Mouse (Mus musculus) hindbrain, embryonic 12.5 days (tissue): ENCODE data around the gene Agl. TPM values are rescaled to one million over a fixed set of nuclear protein-coding genes. Genes with fewer than 3 reads are reported as not detected.
A peak's percentile ranks its signal among the peaks of the same experiment; 100 is the strongest.

Source experiments
- ATAC-seq: fragments of 200-750 bp; cut with Nextera tagmentation; 2 replicates; pipeline ENCODE4 v1.8.0; 2017; ENCODE audit warnings: moderate TSS enrichment; ENCODE audit not compliant: low FRiP score
- H3K27ac ChIP-seq: fragments of 300-500 bp; sonication (generic); 2 replicates; pipeline ENCODE4 v1.5.1; 2016; ENCODE audit warnings: mild to moderate bottlenecking
- H3K27me3 ChIP-seq: fragments of 300-500 bp; sonication (generic); 2 replicates; pipeline ENCODE4 v1.6.1; 2016; ENCODE audit warnings: mild to moderate bottlenecking
- H3K36me3 ChIP-seq: fragments of 300-500 bp; sonication (generic); 2 replicates; pipeline ENCODE4 v1.6.1; 2016; ENCODE audit warnings: mild to moderate bottlenecking
- H3K4me1 ChIP-seq: fragments of 300-500 bp; sonication (generic); 2 replicates; pipeline ENCODE4 v1.6.1; 2016
- H3K4me2 ChIP-seq: fragments of 300-500 bp; sonication (generic); replicated peaks from 2 replicates; pipeline ENCODE4 v1.6.1; 2016; ENCODE audit warnings: mild to moderate bottlenecking
- H3K4me3 ChIP-seq: fragments of 300-500 bp; sonication (generic); 2 replicates; pipeline ENCODE4 v1.5.1; 2016; ENCODE audit warnings: mild to moderate bottlenecking
- H3K9ac ChIP-seq: fragments of 300-500 bp; sonication (generic); 2 replicates; pipeline ENCODE4 v1.6.1; 2016; ENCODE audit warnings: mild to moderate bottlenecking, moderate library complexity
- H3K9me3 ChIP-seq: fragments of 300-500 bp; sonication (generic); replicated peaks from 2 replicates; pipeline ENCODE4 v1.6.1; 2016; ENCODE audit warnings: mild to moderate bottlenecking
- WGBS: fragments of 180-500 bp; shearing (Covaris S2); methylation state at CpG from one replicate; pipeline ENCODE4 v1.1.7; 2016; 5-methylcytosine and 5-hydroxymethylcytosine counted together
- polyA plus RNA-seq: library from polyadenylated mRNA; unstranded; fragments of >200 nt; fragmentation: Nextera tagmentation; extraction: Ambion mirVana; gene quantifications from 2 replicates; pipeline ENCODE4 v1.2.1, GENCODE M21; 2016

The Agl gene
- polyA plus RNA-seq, 1 experiment from 2014 or later = 18.6 TPM

GRCm38 (mm10) chr3:116835350-116835749 is 27.4 kb upstream of the Agl start:
- H3K9me3 ChIP-seq = no peaks in the 10 kb centered on the region

DNA sequence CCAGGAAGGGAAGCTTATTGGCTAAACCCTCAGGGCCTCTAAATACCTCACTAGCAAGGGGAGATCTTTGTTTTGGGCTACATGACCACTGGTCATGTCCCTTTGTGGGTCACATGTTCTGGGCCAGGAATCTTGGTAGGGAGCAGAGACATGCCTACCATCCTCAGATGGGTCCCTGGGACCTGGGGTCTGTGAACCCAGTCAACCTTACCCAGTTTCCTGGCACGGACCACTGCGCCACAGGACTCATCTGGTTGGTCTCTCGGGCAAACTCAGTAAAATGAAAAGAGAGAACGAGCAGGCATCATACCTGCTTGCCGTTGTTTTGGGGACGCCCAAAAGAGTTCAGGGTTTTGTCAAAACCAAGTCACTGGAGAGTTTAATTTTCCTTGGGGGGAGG is 26.3 kb upstream of the Agl start:
- WGBS = 86% methylated on average over 6 of the region's 6 CpGs
- H3K9ac ChIP-seq = no peak overlapping the region
- H3K27me3 ChIP-seq = no peaks in the 10 kb centered on the region
- no peaks in the 10 kb centered on the region for H3K9me3 ChIP-seq
- H3K4me1 ChIP-seq = no peaks in the 10 kb centered on the region
- H3K4me3 ChIP-seq = no peak overlapping the region
- no peak overlapping the region for H3K27ac ChIP-seq
- ATAC-seq = no peak
- H3K36me3 ChIP-seq = no peaks in the 10 kb centered on the region
- H3K4me2 ChIP-seq = no peak overlapping the region

More at GRCm38 (mm10) chr3:116835350-116835749, 27.4 kb upstream of the Agl start:
- H3K27me3 ChIP-seq = no peaks in the 10 kb centered on the region
- no peak overlapping the region; the same call in 1 of the 2 replicates for H3K4me3 ChIP-seq
- H3K4me2 ChIP-seq = peak overlapping the region; percentile 66
- no peak overlapping the region for H3K9ac ChIP-seq
- 86% methylated on average over 4 of the region's 4 CpGs for WGBS
- no peak for ATAC-seq
- H3K27ac ChIP-seq = no peak overlapping the region
- H3K4me1 ChIP-seq = no peaks in the 10 kb centered on the region
- H3K36me3 ChIP-seq = no peaks in the 10 kb centered on the region

GRCm38 (mm10) chr3:116833491-116833890 is 25.5 kb upstream of the Agl start:
- no peak overlapping the region for H3K4me3 ChIP-seq
- ATAC-seq = no peak
- no peak overlapping the region for H3K4me2 ChIP-seq
- H3K4me1 ChIP-seq = no peaks in the 10 kb centered on the region
- 81% methylated on average over 4 of the region's 4 CpGs for WGBS
- no peaks in the 10 kb centered on the region for H3K27me3 ChIP-seq
- no peaks in the 10 kb centered on the region for H3K36me3 ChIP-seq
- no peak overlapping the region for H3K27ac ChIP-seq
- H3K9ac ChIP-seq = no peak overlapping the region
- H3K9me3 ChIP-seq = no peaks in the 10 kb centered on the region

DNA sequence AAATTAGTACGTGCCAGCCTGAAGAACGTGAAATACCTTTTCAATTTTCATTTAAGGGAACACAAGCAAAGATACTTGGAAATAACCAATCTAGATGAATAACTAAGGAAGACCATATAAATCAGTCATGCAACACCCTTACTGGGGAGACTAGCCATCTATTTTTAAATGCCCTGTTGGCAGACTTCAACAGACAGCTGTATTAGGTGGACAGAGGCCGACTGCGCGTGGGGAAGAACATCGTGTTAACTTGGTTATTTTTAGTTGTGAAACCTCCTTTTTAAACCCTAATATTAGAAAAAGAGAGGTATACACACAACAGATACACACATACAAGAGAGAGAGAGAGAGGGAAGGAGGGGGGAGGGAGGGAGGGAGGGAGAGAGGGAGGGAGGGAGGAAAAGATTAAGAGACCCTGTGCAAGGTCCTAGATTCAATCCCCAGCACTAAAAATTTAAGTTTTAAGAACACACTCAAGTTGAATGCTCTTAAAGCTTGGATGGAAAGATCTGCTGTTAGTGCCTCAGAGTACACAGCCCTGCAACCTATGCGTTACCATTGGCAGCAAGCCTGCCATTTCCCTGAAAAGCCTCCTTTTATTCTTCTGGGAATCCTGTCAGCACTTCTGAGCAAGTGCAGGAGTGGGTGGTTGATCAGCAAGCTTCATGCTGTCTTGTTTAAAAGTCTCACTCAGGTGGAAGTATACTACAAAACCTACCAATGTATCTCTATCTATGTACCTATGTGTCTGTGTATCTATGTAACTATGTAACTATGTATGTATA is 24.8 kb upstream of the Agl start:
- no peak overlapping the region for H3K27ac ChIP-seq
- ATAC-seq = no peak

GRCm38 (mm10) chr3:116831324-116831723 is 23.4 kb upstream of the Agl start:
- ATAC-seq = no peak

More for the DNA sequence above, 24.8 kb upstream of the Agl start:
- Histone ChIP-seq H3K4me3 (no peak overlapping the region), H3K27me3 (no peaks in the 10 kb centered on the region), H3K9me3 (no peaks in the 10 kb centered on the region), H3K4me1 (no peaks in the 10 kb centered on the region), H3K9ac (no peak overlapping the region), H3K4me2 (no peak overlapping the region), H3K36me3 (no peaks in the 10 kb centered on the region)
- 91% methylated on average over 7 of the region's 7 CpGs for WGBS

GRCm38 (mm10) chr3:116829274-116829920 is 21.4 kb upstream of the Agl start:
- ATAC-seq = no peak
- 91% methylated on average over 10 of the region's 10 CpGs for WGBS
- H3K4me1 ChIP-seq = no peaks in the 10 kb centered on the region
- H3K9ac ChIP-seq = no peak overlapping the region
- no peak overlapping the region for H3K4me2 ChIP-seq
- no peaks in the 10 kb centered on the region for H3K27me3 ChIP-seq
- no peaks in the 10 kb centered on the region for H3K9me3 ChIP-seq
- H3K36me3 ChIP-seq = no peaks in the 10 kb centered on the region
- no peak overlapping the region for H3K27ac ChIP-seq
- H3K4me3 ChIP-seq = no peak overlapping the region

More at GRCm38 (mm10) chr3:116831324-116831723, 23.4 kb upstream of the Agl start:
- Histone ChIP-seq H3K36me3 (no peaks in the 10 kb centered on the region), H3K27ac (no peak overlapping the region), H3K27me3 (no peaks in the 10 kb centered on the region), H3K9ac (no peak overlapping the region), H3K4me1 (no peaks in the 10 kb centered on the region), H3K9me3 (no peaks in the 10 kb centered on the region), H3K4me3 (no peak overlapping the region), H3K4me2 (no peak overlapping the region)
- WGBS = 88% methylated on average over 5 of the region's 5 CpGs

DNA sequence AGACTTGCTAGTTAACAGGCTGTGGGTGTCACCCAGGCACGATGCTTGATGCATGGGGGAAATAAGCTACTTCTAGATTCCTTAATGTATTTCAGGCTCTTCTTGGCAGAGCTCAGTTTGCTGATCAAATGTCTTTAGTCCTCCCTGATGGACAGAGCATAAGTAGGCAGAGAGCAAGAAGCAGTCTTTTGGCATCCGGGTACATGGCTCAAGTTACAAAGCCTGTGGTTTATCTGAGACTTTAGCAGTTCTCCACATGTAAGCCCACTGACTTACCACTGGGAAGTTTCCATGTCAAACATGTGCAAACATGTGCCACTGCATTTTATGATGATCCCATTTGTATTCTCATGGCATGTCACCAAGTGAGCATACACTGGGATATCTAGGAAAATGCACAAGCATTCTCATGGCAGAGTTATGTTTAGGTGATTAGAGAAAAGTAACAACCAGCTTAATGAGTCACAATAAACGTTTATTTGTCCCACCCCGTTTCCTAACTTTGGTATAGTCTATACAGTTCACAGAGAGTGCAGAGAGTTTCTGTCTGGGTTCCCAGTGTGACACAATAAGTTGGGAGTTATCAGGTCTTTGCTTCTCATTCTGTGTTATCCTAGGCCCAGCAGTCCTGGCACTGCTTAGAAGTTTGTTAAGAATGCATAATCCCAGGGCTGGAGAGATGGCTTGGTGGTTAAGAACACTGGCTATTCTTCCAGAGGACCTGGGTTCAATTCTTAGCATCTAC is 18.7 kb upstream of the Agl start:
- Histone ChIP-seq H3K4me2 (no peak overlapping the region), H3K27me3 (no peaks in the 10 kb centered on the region), H3K4me1 (no peaks in the 10 kb centered on the region), H3K9ac (no peak overlapping the region), H3K4me3 (no peak overlapping the region), H3K27ac (no peak overlapping the region), H3K36me3 (no peaks in the 10 kb centered on the region), H3K9me3 (no peaks in the 10 kb centered on the region)
- WGBS = 81% methylated on average over 4 of the region's 4 CpGs
- no peak for ATAC-seq

GRCm38 (mm10) chr3:116817231-116817630 is 9.3 kb upstream of the Agl start:
- H3K4me3 ChIP-seq = no peak overlapping the region
- H3K9me3 ChIP-seq = no peaks in the 10 kb centered on the region
- no peaks in the 10 kb centered on the region for H3K36me3 ChIP-seq
- no peaks in the 10 kb centered on the region for H3K4me1 ChIP-seq
- ATAC-seq = no peak
- H3K4me2 ChIP-seq = no peak overlapping the region
- no peak overlapping the region for H3K27ac ChIP-seq
- WGBS = 96% methylated on average over 7 of the region's 7 CpGs
- H3K27me3 ChIP-seq = no peaks in the 10 kb centered on the region
- no peak overlapping the region for H3K9ac ChIP-seq

GRCm38 (mm10) chr3:116816674-116817215 is 8.8 kb upstream of the Agl start:
- no peak overlapping the region for H3K4me2 ChIP-seq
- WGBS = 92% methylated on average over 3 of the region's 3 CpGs

GRCm38 (mm10) chr3:116815916-116816315 is 8.0 kb upstream of the Agl start:
- Histone ChIP-seq H3K27me3 (no peaks in the 10 kb centered on the region), H3K9me3 (no peaks in the 10 kb centered on the region), H3K4me3 (no peak overlapping the region), H3K4me1 (no peaks in the 10 kb centered on the region), H3K27ac (no peak overlapping the region), H3K4me2 (no peak overlapping the region), H3K9ac (no peak overlapping the region), H3K36me3 (no peaks in the 10 kb centered on the region)
- WGBS = 73% methylated on average over 4 of the region's 4 CpGs
- ATAC-seq = no peak

More at GRCm38 (mm10) chr3:116816674-116817215, 8.8 kb upstream of the Agl start:
- H3K27me3 ChIP-seq = no peaks in the 10 kb centered on the region
- H3K4me3 ChIP-seq = no peak overlapping the region
- no peak for ATAC-seq
- no peaks in the 10 kb centered on the region for H3K4me1 ChIP-seq
- no peaks in the 10 kb centered on the region for H3K9me3 ChIP-seq
- H3K36me3 ChIP-seq = no peaks in the 10 kb centered on the region
- H3K9ac ChIP-seq = no peak overlapping the region
- no peak overlapping the region for H3K27ac ChIP-seq

- Histone ChIP-seq H3K27me3 (no peaks in the 10 kb centered on the region), H3K9ac (no peak overlapping the region), H3K9me3 (no peaks in the 10 kb centered on the region), H3K27ac (no peak overlapping the region), H3K36me3 (no peaks in the 10 kb centered on the region), H3K4me1 (no peaks in the 10 kb centered on the region), H3K4me3 (no peak overlapping the region), H3K4me2 (no peak overlapping the region)
- no peak for ATAC-seq
- 72% methylated on average over 6 of the region's 6 CpGs for WGBS
These were observed 7.4 kb upstream of the Agl start for GRCm38 (mm10) chr3:116815305-116815797.

- H3K36me3 ChIP-seq = no peaks in the 10 kb centered on the region
- H3K27ac ChIP-seq = no peak overlapping the region
- H3K4me2 ChIP-seq = no peak overlapping the region
- no peak overlapping the region for H3K9ac ChIP-seq
- WGBS = 89% methylated on average over 2 of the region's 2 CpGs
- no peaks in the 10 kb centered on the region for H3K9me3 ChIP-seq
- ATAC-seq = no peak
- H3K4me1 ChIP-seq = 0 out of 2 replicates have a peak, but pooled peaks cover 4% of the 10 kb centered on the region
- H3K4me3 ChIP-seq = no peak overlapping the region
- H3K27me3 ChIP-seq = no peaks in the 10 kb centered on the region
These were observed 5.0 kb upstream of the Agl start for GRCm38 (mm10) chr3:116812946-116813345.
